Mouse (Mus musculus): ENCODE data around the gene Trak1.

DNA sequence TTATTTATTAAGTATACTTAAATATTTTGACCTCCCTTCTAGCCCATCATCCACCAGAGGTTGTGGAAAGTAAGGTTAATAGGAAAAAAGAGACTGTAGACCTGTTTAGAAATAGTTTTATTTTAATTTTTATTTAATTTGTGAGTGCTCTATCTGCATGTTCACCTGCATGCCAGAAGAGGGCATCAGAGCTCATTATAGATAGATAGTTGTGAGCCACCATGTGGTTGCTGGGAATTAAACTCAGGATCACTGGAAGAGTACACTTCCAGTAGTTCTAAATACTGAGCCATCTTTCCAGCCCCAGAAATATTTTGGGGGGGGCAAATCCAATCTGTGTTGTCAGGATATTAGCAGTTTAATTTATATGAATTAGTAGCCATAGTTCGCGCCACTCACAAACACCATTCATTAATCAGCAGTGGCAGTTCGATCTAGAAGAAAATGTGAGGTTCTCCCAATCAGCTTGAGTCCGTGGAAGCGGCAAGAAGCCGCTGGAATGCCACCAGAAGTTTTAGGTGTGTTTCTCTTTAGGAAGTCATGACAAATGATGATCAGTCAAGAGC, 13.6 kb upstream of the Trak1 start:
- TF ChIP-seq EP300 (IDR thresholded peaks at IDR 0.05; ENCODE audit: low read depth): no peak
- peak; percentile 30; the same call in 1 of the 2 replicates for TF ChIP-seq CTCF (IDR thresholded peaks at IDR 0.05; ENCODE audit: low read depth)

Data from liver, embryonic 14.5 days (tissue).